Mouse (Mus musculus) midbrain, embryonic 16.5 days (tissue): ENCODE measurements at regions not wholly inside any gene's neighbourhood (a gene's known extent, or its start where the extent isn't known, plus 50 kb on each side); places are given as distances from the start of the nearest gene placed in this dataset.
A peak's percentile ranks its signal among the peaks of the same experiment; 100 is the strongest.

Experiments used
- ATAC-seq: fragments of 200-750 bp; cut with Nextera tagmentation; 2 replicates; pipeline ENCODE4 v1.8.0; 2017; ENCODE audit warnings: moderate TSS enrichment
- H3K27ac ChIP-seq: fragments of 300-500 bp; sonication (generic); 2 replicates; pipeline ENCODE4 v1.5.1; 2014; ENCODE audit warnings: mild to moderate bottlenecking, low read length, mixed read lengths
- H3K27me3 ChIP-seq: fragments of 300-500 bp; sonication (generic); 2 replicates; pipeline ENCODE4 v1.6.1; 2014; ENCODE audit warnings: low read depth, low read length, mixed read lengths; ENCODE audit not compliant: control insufficient read depth, insufficient read depth
- H3K36me3 ChIP-seq: fragments of 300-500 bp; sonication (generic); 2 replicates; pipeline ENCODE4 v1.6.1; 2014; ENCODE audit warnings: mild to moderate bottlenecking, low read length, moderate library complexity, mixed read lengths; ENCODE audit not compliant: control insufficient read depth, insufficient read depth
- H3K4me1 ChIP-seq: fragments of 300-500 bp; sonication (generic); 2 replicates; pipeline ENCODE4 v1.6.1; 2014; ENCODE audit warnings: mild to moderate bottlenecking, low read length, mixed read lengths; ENCODE audit not compliant: control insufficient read depth, insufficient read depth
- H3K4me2 ChIP-seq: fragments of 300-500 bp; sonication (generic); 2 replicates; pipeline ENCODE4 v1.6.1; 2014; ENCODE audit warnings: mild to moderate bottlenecking, low read length, mixed read lengths
- H3K4me3 ChIP-seq: fragments of 300-500 bp; sonication (generic); 2 replicates; pipeline ENCODE4 v1.5.1; 2014; ENCODE audit warnings: low read depth, mild to moderate bottlenecking, low read length, moderate library complexity, mixed read lengths
- H3K9ac ChIP-seq: fragments of 300-500 bp; sonication (generic); 2 replicates; pipeline ENCODE4 v1.6.1; 2014; ENCODE audit warnings: low read depth, low read length, mixed read lengths
- H3K9me3 ChIP-seq: fragments of 300-500 bp; sonication (generic); replicated peaks from 2 replicates; pipeline ENCODE4 v1.6.1; 2014; ENCODE audit warnings: mild to moderate bottlenecking, low read length, mixed read lengths; ENCODE audit not compliant: control insufficient read depth, poor library complexity, severe bottlenecking
- WGBS: fragments of 180-500 bp; shearing (Covaris S2); extraction: QIAGEN DNeasy Blood & Tissue Kit; methylation state at CpG from one replicate; pipeline ENCODE4 v1.1.7; 2014; 5-methylcytosine and 5-hydroxymethylcytosine counted together

DNA sequence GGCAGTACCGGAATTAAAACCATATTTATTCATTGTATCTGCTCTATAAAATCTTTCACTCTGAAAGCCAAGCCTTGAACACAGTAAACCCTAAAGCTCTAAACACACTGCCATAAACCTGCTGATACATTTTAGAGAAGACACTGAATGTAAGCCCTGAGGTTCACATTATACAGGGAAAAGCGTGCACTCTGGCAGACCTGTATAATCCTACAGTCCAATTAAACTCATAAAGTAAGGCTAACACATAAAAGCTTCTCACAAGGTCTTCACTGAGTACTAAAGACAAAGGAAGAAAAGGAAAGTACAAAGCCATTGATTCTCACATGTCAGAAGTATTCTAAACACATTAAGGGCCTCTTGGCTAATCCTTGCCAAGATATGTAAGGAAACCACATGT, 302.8 kb downstream of the Cylc2 start:
- no peak for ATAC-seq

DNA sequence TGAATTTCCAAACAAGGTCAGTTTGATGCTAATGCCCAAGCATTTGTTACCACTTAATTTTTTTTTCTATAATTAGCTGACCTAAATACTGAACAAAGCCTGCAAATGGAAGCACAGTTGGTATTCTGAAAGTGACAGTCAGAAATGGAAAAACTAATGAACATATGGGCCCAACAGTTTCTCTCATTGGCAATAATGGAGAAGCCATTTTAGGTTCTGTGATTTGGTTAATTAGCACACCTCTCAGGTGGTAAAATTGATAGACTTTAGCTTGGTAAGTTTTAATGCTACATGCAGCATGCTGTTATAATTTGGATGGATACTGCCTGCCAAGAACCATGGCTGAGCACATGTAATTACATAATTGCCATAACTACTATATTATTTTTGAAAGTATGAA, 303.3 kb downstream of the Cylc2 start:
- Histone ChIP-seq H3K4me1 (no peaks in the 10 kb centered on the region), H3K27me3 (no peaks in the 10 kb centered on the region), H3K27ac (no peak overlapping the region), H3K4me2 (no peak overlapping the region), H3K4me3 (no peak overlapping the region), H3K36me3 (no peaks in the 10 kb centered on the region), H3K9ac (no peak overlapping the region), H3K9me3 (no peaks in the 10 kb centered on the region)
- no peak for ATAC-seq

More for the DNA sequence above, 302.8 kb downstream of the Cylc2 start:
- Histone ChIP-seq H3K36me3 (no peaks in the 10 kb centered on the region), H3K9me3 (no peaks in the 10 kb centered on the region), H3K4me1 (no peaks in the 10 kb centered on the region), H3K27ac (no peak overlapping the region), H3K9ac (no peak overlapping the region), H3K27me3 (no peaks in the 10 kb centered on the region), H3K4me2 (no peak overlapping the region), H3K4me3 (no peak overlapping the region)
- WGBS: 79% methylated on average over 2 of the region's 2 CpGs

DNA sequence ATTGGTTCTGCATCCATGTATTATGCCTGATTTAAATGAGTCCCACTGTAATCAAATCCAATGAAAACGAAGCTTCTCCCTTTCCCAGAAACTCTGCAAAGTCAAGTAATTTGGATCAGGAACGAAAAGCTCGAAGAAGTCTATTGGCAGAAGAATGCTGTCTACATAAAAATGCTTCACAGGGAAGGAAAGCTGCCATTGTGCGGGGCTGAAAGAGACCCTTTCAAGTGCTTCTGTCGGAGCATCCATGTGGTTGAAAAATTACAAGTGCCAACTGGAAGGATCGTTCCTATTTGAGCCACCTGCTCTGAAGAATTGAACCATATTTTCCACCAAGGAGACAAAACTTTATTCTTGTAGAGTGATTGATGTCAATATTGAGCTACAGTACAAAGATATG, 328.9 kb downstream of the Cylc2 start:
- Histone ChIP-seq H3K9ac (no peak overlapping the region), H3K4me2 (no peak overlapping the region), H3K27ac (no peak overlapping the region), H3K4me3 (no peak overlapping the region), H3K36me3 (no peaks in the 10 kb centered on the region), H3K4me1 (no peaks in the 10 kb centered on the region), H3K27me3 (no peaks in the 10 kb centered on the region), H3K9me3 (no peaks in the 10 kb centered on the region)
- ATAC-seq: no peak
- 73% methylated on average over 6 of the region's 6 CpGs for WGBS

DNA sequence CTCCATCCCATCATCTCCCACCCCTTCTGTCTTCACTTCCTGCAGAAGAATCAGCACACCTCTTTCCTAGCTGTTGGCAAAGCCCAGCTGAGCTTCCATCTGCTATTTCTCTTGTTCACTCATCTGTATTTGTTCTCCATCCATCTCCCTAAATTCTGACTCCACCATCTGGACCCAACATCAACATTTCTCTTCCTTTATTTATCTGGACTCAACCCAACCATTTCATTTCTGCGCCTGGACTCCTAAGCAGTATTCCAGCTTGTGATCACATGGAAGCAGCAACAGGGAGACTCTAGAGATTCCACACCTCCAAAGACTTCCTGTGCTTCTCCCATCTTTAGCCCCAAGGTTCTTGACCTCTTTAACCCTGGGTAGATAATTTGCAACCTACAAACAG, 343.2 kb downstream of the Cylc2 start:
- Histone ChIP-seq H3K4me3 (no peak overlapping the region), H3K36me3 (no peaks in the 10 kb centered on the region), H3K27ac (no peak overlapping the region), H3K4me1 (no peaks in the 10 kb centered on the region; the same call in 1 of the 2 replicates), H3K4me2 (no peak overlapping the region), H3K9ac (no peak overlapping the region), H3K9me3 (no peaks in the 10 kb centered on the region), H3K27me3 (no peaks in the 10 kb centered on the region)
- 90% methylated on average over 1 of the region's 1 CpGs for WGBS
- no peak for ATAC-seq

DNA sequence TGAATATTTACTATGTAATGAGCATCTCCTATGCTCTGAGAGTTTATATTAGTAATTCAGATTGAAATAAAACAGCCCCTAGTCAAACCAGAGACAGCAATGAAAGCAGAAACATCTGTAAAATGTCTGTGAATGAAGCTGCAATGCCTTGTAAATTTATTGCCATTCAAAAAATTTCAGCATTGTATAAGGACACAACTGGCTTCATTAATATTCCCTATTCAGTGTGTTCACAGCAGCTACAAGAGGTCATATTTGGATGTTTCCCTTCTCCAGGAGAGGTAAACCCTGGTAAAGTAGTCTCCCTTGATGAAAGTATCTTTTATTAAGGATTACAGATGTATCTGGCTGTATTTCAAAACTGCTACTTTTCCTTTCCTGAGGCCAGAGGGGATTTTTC, 343.6 kb downstream of the Cylc2 start:
- Histone ChIP-seq H3K9ac (no peak overlapping the region), H3K36me3 (no peaks in the 10 kb centered on the region), H3K27ac (0 out of 2 replicates have a peak overlapping the region, but pooled peaks have one; percentile 11), H3K4me3 (no peak overlapping the region), H3K4me1 (no peaks in the 10 kb centered on the region; the same call in 1 of the 2 replicates), H3K4me2 (no peak overlapping the region), H3K27me3 (no peaks in the 10 kb centered on the region), H3K9me3 (no peaks in the 10 kb centered on the region)
- ATAC-seq: no peak

DNA sequence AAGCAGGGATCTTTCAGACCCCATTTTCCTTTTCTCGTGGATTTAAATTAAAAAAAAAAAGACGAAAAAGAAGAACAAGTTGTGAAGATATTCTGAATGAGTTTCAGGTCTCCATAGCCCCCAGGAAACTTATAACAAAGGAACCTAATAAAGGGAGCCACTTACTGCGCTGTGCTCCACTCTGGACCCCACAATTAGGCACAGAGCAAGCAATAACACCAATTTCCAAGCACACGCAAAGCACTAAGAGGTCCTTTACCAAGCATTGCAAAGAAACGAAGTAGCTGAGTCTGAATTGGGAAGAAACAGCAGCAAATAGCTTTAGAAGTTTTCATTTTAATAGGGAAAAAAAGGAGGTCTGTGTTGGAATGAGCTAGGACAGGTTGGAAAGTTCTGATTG, 345.9 kb downstream of the Cylc2 start:
- Histone ChIP-seq H3K4me3 (no peak overlapping the region), H3K27ac (no peak overlapping the region), H3K9ac (no peak overlapping the region), H3K36me3 (no peaks in the 10 kb centered on the region), H3K4me2 (no peak overlapping the region), H3K9me3 (no peaks in the 10 kb centered on the region), H3K27me3 (no peaks in the 10 kb centered on the region), H3K4me1 (no peaks in the 10 kb centered on the region; the same call in 1 of the 2 replicates)
- WGBS: 58% methylated on average over 5 of the region's 5 CpGs
- ATAC-seq: no peak

DNA sequence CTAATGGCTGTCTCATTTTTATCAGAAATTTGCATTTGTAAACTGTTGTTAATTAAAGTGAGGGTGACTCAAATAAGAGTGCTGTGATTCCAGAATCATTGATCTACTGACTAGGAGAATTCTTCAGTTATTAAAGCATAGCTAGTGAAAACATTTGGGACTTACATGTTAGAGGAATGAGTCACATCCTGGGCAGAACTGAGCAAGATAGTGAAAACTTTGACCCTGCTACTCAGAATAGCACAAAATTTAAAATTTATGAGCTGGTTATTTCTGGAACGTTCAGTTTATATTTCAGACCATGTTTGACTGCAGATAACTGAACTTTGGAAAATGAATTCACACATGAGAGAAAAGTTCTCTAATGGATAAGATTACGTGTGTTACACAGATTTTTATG, 360.0 kb downstream of the Cylc2 start:
- Histone ChIP-seq H3K4me1 (no peaks in the 10 kb centered on the region), H3K36me3 (no peaks in the 10 kb centered on the region), H3K27ac (no peak overlapping the region), H3K9ac (no peak overlapping the region), H3K4me3 (no peak overlapping the region), H3K4me2 (no peak overlapping the region), H3K9me3 (no peaks in the 10 kb centered on the region), H3K27me3 (no peaks in the 10 kb centered on the region)
- WGBS: 60% methylated on average over 2 of the region's 2 CpGs
- no peak for ATAC-seq

DNA sequence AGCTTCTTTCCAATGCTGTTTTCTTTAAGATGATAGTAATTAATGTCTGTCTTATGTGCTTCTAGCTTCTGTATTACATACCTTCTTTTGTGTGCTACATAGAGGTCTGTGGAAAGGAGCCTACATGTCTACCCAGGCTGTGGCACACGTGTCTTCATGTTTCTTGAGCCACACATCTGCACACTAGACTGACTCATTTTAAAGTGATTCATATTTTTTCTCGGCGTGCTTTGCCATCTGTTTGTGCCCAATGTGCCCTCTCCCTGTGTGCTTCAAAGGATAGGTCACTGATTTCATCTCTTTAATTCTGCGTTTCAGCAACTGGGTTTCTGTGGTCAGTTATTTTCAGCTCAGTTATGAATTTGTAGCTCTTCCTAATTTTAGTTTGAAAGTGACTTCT, 377.6 kb downstream of the Cylc2 start:
- Histone ChIP-seq H3K9me3 (peaks cover 3% of the 10 kb centered on the region; the same call in 1 of the 2 replicates), H3K4me2 (no peak overlapping the region), H3K4me3 (no peak overlapping the region), H3K9ac (no peak overlapping the region), H3K27ac (no peak overlapping the region), H3K27me3 (no peaks in the 10 kb centered on the region), H3K4me1 (no peaks in the 10 kb centered on the region), H3K36me3 (no peaks in the 10 kb centered on the region)
- 71% methylated on average over 4 of the region's 4 CpGs for WGBS
- ATAC-seq: no peak

DNA sequence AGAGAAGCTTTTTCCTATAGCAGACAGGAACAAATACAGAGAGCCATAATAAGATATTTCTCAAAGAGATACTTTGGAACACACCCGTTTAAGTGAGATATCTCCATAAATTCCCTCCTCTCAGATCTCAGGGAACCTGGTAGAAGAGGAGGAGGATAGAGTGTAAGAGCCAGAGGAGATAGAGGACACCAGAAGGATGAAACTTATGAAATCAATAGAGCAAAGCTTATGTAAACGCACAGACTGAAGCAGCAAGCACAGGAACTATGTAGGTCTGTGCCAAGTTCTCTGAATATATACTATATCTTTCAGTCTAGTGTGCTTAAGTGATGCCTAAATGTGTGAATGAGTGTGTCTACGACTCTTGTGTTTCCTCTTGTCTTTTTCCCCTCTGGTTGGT, 381.4 kb downstream of the Cylc2 start:
- no peaks in the 10 kb centered on the region for H3K27me3 ChIP-seq
- no peaks in the 10 kb centered on the region for H3K4me1 ChIP-seq
- no peak for ATAC-seq
- 90% methylated on average over 3 of the region's 3 CpGs for WGBS
- H3K4me2 ChIP-seq: no peak overlapping the region
- H3K36me3 ChIP-seq: no peaks in the 10 kb centered on the region
- no peak overlapping the region for H3K27ac ChIP-seq
- no peak overlapping the region for H3K4me3 ChIP-seq
- H3K9ac ChIP-seq: no peak overlapping the region
- H3K9me3 ChIP-seq: no peaks in the 10 kb centered on the region
